Mouse (Mus musculus): ENCODE results near the gene Hif3a.

GRCm38 (mm10) chr7:17025505-17025894 lies 36.7 kb downstream of the Hif3a start:
- TF ChIP-seq CTCF (IDR thresholded peaks at IDR 0.05; ENCODE audit: low read depth): no peak
- no peak for TF ChIP-seq EP300 (IDR thresholded peaks at IDR 0.05; ENCODE audit: low read depth)

All from liver, postnatal 0 days (tissue).